14 mouse cellular contexts compared by ENCODE assay signal in genomic region chr9:26678288-26678687, GRCm38 (mm10). TPM values are rescaled to one million over a fixed set of nuclear protein-coding genes. Genes with fewer than 3 reads are reported as not detected.
DNase-seq lines count a peak whose midpoint lies in the region; ATAC-seq and TF ChIP-seq lines count a peak whose summit lies in the region.
"Had no signal": no experiment of that assay in that cellular context is flagged by ENCODE, and none has a peak within 500 bp of the region (broad histone marks: within the 10 kb centered on the region; RNA-seq: fewer than 3 reads in every experiment).

No protein-coding gene starts in this region.

- H3K9me3 ChIP-seq in kidney, embryonic 14.5 days (ENCODE audit: control insufficient read depth, low read length) = no peaks in the 10 kb centered on the region
- H3K9me3 ChIP-seq in forebrain, embryonic 12.5 days = no peaks in the 10 kb centered on the region
- H3K9me3 ChIP-seq: heart, embryonic 15.5 days; limb, embryonic 13.5 days; lung, embryonic 15.5 days; stomach, embryonic 15.5 days had no signal

- intact Hi-C loops in gastrocnemius, postnatal 36 days (cut with DNase I) = no loop called here

- no peak for ATAC-seq in kidney, embryonic 14.5 days (ENCODE audit: low FRiP score, low TSS enrichment)
- 0 out of 2 replicates have a peak, but pooled peaks have one; percentile 39 for ATAC-seq in forebrain, embryonic 12.5 days (ENCODE audit: low FRiP score)

- peak; percentile 36 for DNase-seq in kidney, adult 18-20 months
- peak; percentile 78 for DNase-seq in kidney, adult 2 months
- DNase-seq in mesoderm, embryonic 11.5 days (ENCODE audit: low read depth, low spot score) = peak; percentile 6
- DNase-seq in gastrocnemius, postnatal 36 days = no peak
- DNase-seq in adrenal gland, postnatal 14 days = no peak
- DNase-seq: gastrocnemius, adult 2 months had no signal

- no peaks in the 10 kb centered on the region for H3K4me1 ChIP-seq in kidney, embryonic 14.5 days (ENCODE audit: control insufficient read depth, insufficient read depth, low read length)
- peaks cover 3% of the 10 kb centered on the region for H3K4me1 ChIP-seq in forebrain, embryonic 12.5 days
- no peaks in the 10 kb centered on the region; the same call in 1 of the 2 replicates for H3K4me1 ChIP-seq in kidney, adult 2 months (ENCODE audit: control insufficient read depth, insufficient read depth, low read length)
- H3K4me1 ChIP-seq: heart, embryonic 15.5 days; limb, embryonic 13.5 days; lung, embryonic 15.5 days; stomach, embryonic 15.5 days had no signal

- TF ChIP-seq CTCF in kidney, adult 2 months (conservative IDR thresholded peaks at IDR 0.05; ENCODE audit: insufficient read depth, insufficient read length, low read depth, low read length) = no peak

- H3K27me3 ChIP-seq in kidney, embryonic 14.5 days (ENCODE audit: control insufficient read depth, insufficient read depth, low read length) = no peaks in the 10 kb centered on the region
- H3K27me3 ChIP-seq in forebrain, embryonic 12.5 days = no peaks in the 10 kb centered on the region
- H3K27me3 ChIP-seq in kidney, adult 2 months (replicated peaks; ENCODE audit: control insufficient read depth, insufficient read depth, low read length) = no peaks in the 10 kb centered on the region
- H3K27me3 ChIP-seq: heart, embryonic 15.5 days; limb, embryonic 13.5 days; lung, embryonic 15.5 days; stomach, embryonic 15.5 days had no signal

- 39% methylated on average over 6 of the region's 6 CpGs for WGBS in kidney, embryonic 14.5 days
- WGBS in forebrain, embryonic 12.5 days = 23% methylated on average over 6 of the region's 6 CpGs
- WGBS in kidney, adult 2 months = 25% methylated on average over 6 of the region's 6 CpGs

- H3K27ac ChIP-seq in kidney, embryonic 14.5 days (ENCODE audit: low read depth, low read length) = no peak overlapping the region
- H3K27ac ChIP-seq in forebrain, embryonic 12.5 days = no peak overlapping the region
- H3K27ac ChIP-seq in kidney, adult 2 months (ENCODE audit: insufficient read depth, low read depth, low read length) = no peak overlapping the region
- H3K27ac ChIP-seq: gastrocnemius, adult 2 months; heart, embryonic 15.5 days; limb, embryonic 13.5 days; lung, embryonic 15.5 days; stomach, embryonic 15.5 days had no signal

- no peaks in the 10 kb centered on the region for H3K36me3 ChIP-seq in kidney, embryonic 14.5 days (ENCODE audit: control insufficient read depth, insufficient read depth, low read length)
- H3K36me3 ChIP-seq in forebrain, embryonic 12.5 days (replicated peaks) = no peaks in the 10 kb centered on the region
- H3K36me3 ChIP-seq in kidney, adult 2 months (ENCODE audit: control insufficient read depth, insufficient read depth, low read length) = no peaks in the 10 kb centered on the region
- H3K36me3 ChIP-seq: heart, embryonic 15.5 days; limb, embryonic 13.5 days; lung, embryonic 15.5 days; stomach, embryonic 15.5 days had no signal

- no peak overlapping the region for H3K4me2 ChIP-seq in kidney, embryonic 14.5 days (replicated peaks; ENCODE audit: low read depth, low read length)
- H3K4me2 ChIP-seq in forebrain, embryonic 12.5 days = no peak overlapping the region
- H3K4me2 ChIP-seq: heart, embryonic 15.5 days; limb, embryonic 13.5 days; lung, embryonic 15.5 days; stomach, embryonic 15.5 days had no signal

- H3K4me3 ChIP-seq in kidney, embryonic 14.5 days (ENCODE audit: low read length) = no peak overlapping the region
- no peak overlapping the region for H3K4me3 ChIP-seq in forebrain, embryonic 12.5 days (replicated peaks)
- no peak overlapping the region for H3K4me3 ChIP-seq in kidney, adult 2 months (ENCODE audit: insufficient read depth, low read depth, low read length)
- H3K4me3 ChIP-seq: gastrocnemius, adult 2 months; heart, embryonic 15.5 days; limb, embryonic 13.5 days; lung, embryonic 15.5 days; myocyte; stomach, embryonic 15.5 days had no signal

- no peak for TF ChIP-seq POLR2A in kidney, adult 2 months (IDR thresholded peaks at IDR 0.05; ENCODE audit: low read depth, low read length)

- H3K9ac ChIP-seq in kidney, embryonic 14.5 days (ENCODE audit: low read depth, low read length) = no peak overlapping the region
- no peak overlapping the region for H3K9ac ChIP-seq in forebrain, embryonic 12.5 days
- H3K9ac ChIP-seq: heart, embryonic 15.5 days; limb, embryonic 13.5 days; lung, embryonic 15.5 days; stomach, embryonic 15.5 days had no signal

RNA-seq across cellular contexts. Expression of gene B3gat1, which starts 55.2 kb away (rescaled TPM):
- 0.13 and 0.14 TPM in 2 replicates for polyA plus RNA-seq in kidney, embryonic 14.5 days (2014; fragmentation: Nextera tagmentation; extraction: Ambion mirVana)
- 11.3 and 13.5 TPM in 2 replicates for polyA plus RNA-seq in forebrain, embryonic 12.5 days (2016; fragmentation: Nextera tagmentation; extraction: Ambion mirVana)
- 0.04 and 0.09 TPM in 2 replicates for polyA plus RNA-seq in kidney, adult 2 months (2012; rRNA removed)
- total RNA-seq in gastrocnemius, postnatal 36 days (2021) = under 1 TPM; 0.43 to 0.94 TPM
- total RNA-seq in adrenal gland, postnatal 14 days (2021) = 0.67 and 1.2 TPM in 2 replicates
- polyA plus RNA-seq: heart, embryonic 15.5 days; large intestine, adult 2 months; myocyte had no signal

Comparison
In these comparisons a context has a peak if more than half of its experiments do, and no peak if none do; other contexts are left out.
1. DNase-seq: peak in kidney, adult 18-20 months (single experiment), kidney, adult 2 months (single experiment) and mesoderm, embryonic 11.5 days (single experiment); none in gastrocnemius, postnatal 36 days (0 of 2) and adrenal gland, postnatal 14 days (single experiment).
2. RNA of gene B3gat1, which starts 55.2 kb away (polyA plus RNA-seq): 11.3 to 13.5 TPM in forebrain, embryonic 12.5 days; 0.13 to 0.14 TPM in kidney, embryonic 14.5 days and 0.04 to 0.09 TPM in kidney, adult 2 months; every median in the first group is over 10 times any median in the second.